Mouse (Mus musculus) liver, embryonic 14.5 days (tissue): ENCODE measurements around the gene Scel.

Experiments used
- CTCF ChIP-seq: IDR thresholded peaks from 2 replicates; pipeline ENCODE4 v1.5.1; 2016; ENCODE audit warnings: antibody characterized with exemption, low read depth, control low read depth
- EP300 ChIP-seq: IDR thresholded peaks from 2 replicates; pipeline ENCODE4 v1.6.1; 2016; ENCODE audit warnings: antibody characterized with exemption, low read depth

DNA sequence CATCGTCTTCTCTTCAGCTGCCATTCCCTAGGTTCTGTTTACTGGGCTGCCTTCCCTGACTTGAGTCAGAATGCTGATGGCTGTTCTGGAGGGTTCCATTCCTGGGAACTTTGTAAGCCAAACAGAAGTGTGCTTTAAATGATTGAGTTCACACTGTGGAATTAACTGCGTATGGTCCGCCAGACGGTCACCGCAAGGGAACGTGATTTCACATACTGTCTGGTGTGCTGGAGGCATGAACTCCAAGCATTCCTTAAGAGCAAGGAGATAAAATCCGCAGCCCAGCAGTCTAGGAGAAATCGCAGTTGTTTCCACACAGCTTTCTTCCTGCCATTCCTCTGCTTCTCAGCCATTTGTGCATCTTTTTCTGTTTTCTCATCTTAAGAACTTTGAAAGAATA is 2.3 kb downstream of the Scel start:
- TF ChIP-seq CTCF (no peak), EP300 (no peak)
